In the genomic region with DNA sequence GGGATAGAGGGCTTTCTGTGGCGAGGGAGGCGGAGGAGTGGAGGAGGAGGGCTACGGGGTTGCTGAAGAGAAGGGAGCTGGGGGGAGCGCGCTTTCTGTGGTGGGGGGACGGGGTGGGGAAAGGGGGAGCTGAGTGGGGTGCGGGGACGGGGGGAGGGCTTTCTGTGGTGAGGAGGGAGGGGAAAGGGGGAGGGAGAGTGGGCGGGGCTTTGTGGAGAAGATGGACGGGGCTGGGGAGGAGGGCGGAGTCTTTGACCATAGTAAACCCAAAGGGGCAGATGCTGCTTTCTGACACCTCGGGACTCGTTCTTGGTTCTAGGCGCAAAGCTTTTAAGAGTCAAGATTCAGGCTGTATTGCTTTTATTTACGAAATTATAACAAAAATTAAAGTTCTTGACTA, we compare ENCODE assay signal across 8 mouse cellular contexts. TPM values are rescaled to one million over a fixed set of nuclear protein-coding genes. Genes with fewer than 3 reads are reported as not detected.
DNase-seq lines count a peak whose midpoint lies in the region; ATAC-seq and TF ChIP-seq lines count a peak whose summit lies in the region.

No protein-coding gene starts in this region.

- H3K4me2 ChIP-seq in embryonic facial prominence, embryonic 15.5 days (replicated peaks): peak overlapping the region; percentile 60
- H3K4me2 ChIP-seq in heart, postnatal 0 days (ENCODE audit: low read depth, low read length): peak overlapping the region; percentile 67

- H3K4me3 ChIP-seq in embryonic facial prominence, embryonic 15.5 days (replicated peaks): peak overlapping the region; percentile 81
- peak overlapping the region; percentile 80 for H3K4me3 ChIP-seq in heart, postnatal 0 days (ENCODE audit: low read depth, low read length)
- H3K4me3 ChIP-seq in macrophage (ENCODE audit: inconsistent target): peak overlapping the region; percentile 64

- DNase-seq in frontal cortex, postnatal 36 days (ENCODE audit: low spot score in 2 of 2): peak; percentile 32 to 33
- DNase-seq in frontal cortex, postnatal 10 days (ENCODE audit: low spot score in 2 of 2): no peak
- DNase-seq in adrenal gland, postnatal 25 days: peak; percentile 76
- peak; percentile 69 for DNase-seq in heart, postnatal 0 days (ENCODE audit: low spot score)
- DNase-seq in left cerebral cortex, adult 8-10 months (ENCODE audit: low spot score in 2 of 2): peak; percentile 12 to 32
- DNase-seq in skeletal muscle tissue, adult 2 months (ENCODE audit: low read depth, low spot score): peak; percentile 60

- H3K9me3 ChIP-seq in embryonic facial prominence, embryonic 15.5 days (replicated peaks): no peaks in the 10 kb centered on the region
- no peaks in the 10 kb centered on the region for H3K9me3 ChIP-seq in heart, postnatal 0 days (replicated peaks; ENCODE audit: control insufficient read depth, low read length)

- whole genome bisulfite sequencing in embryonic facial prominence, embryonic 15.5 days: under 1% methylated on average over 14 of the region's 15 CpGs
- under 1% methylated on average over 10 of the region's 15 CpGs for WGBS in heart, postnatal 0 days
- 0% methylated on average over 5 of the region's 15 CpGs for WGBS in macrophage (ENCODE audit: missing documents)

- no peak for TF ChIP-seq CTCF in heart, postnatal 0 days (IDR thresholded peaks at IDR 0.05; ENCODE audit: low read depth)

- no peaks in the 10 kb centered on the region for H3K27me3 ChIP-seq in embryonic facial prominence, embryonic 15.5 days
- H3K27me3 ChIP-seq in heart, postnatal 0 days (ENCODE audit: control insufficient read depth, insufficient read depth, low read length): no peaks in the 10 kb centered on the region

- H3K27ac ChIP-seq in embryonic facial prominence, embryonic 15.5 days (replicated peaks): peak overlapping the region; percentile 99
- peak overlapping the region; percentile 90 for H3K27ac ChIP-seq in heart, postnatal 0 days (ENCODE audit: low read depth)
- peak overlapping the region; percentile 69 for H3K27ac ChIP-seq in macrophage

- no peak for ATAC-seq in embryonic facial prominence, embryonic 15.5 days (ENCODE audit: insufficient number of reproducible peaks, low FRiP score, low TSS enrichment, low read depth)
- ATAC-seq in heart, postnatal 0 days (ENCODE audit: insufficient read depth, low read depth): no peak

- H3K4me1 ChIP-seq in embryonic facial prominence, embryonic 15.5 days: peaks cover 25% of the 10 kb centered on the region
- H3K4me1 ChIP-seq in heart, postnatal 0 days (ENCODE audit: control insufficient read depth, insufficient read depth): peaks cover 15% of the 10 kb centered on the region

- peaks cover 37% of the 10 kb centered on the region for H3K36me3 ChIP-seq in embryonic facial prominence, embryonic 15.5 days
- H3K36me3 ChIP-seq in heart, postnatal 0 days (replicated peaks; ENCODE audit: control insufficient read depth, insufficient read depth, low read length): peaks cover 38% of the 10 kb centered on the region
- H3K36me3 ChIP-seq in macrophage (ENCODE audit: inconsistent target): peaks cover 38% of the 10 kb centered on the region

- H3K9ac ChIP-seq in embryonic facial prominence, embryonic 15.5 days: peak overlapping the region; percentile 79
- peak overlapping the region; percentile 71 for H3K9ac ChIP-seq in heart, postnatal 0 days (replicated peaks; ENCODE audit: low read depth, low read length)

- peaks cover 16% of the 10 kb centered on the region for H3K79me2 ChIP-seq in macrophage (ENCODE audit: inconsistent target)

- no peak for TF ChIP-seq EP300 in heart, postnatal 0 days (IDR thresholded peaks at IDR 0.05; ENCODE audit: low read depth)

RNA-seq across cellular contexts. Expression of a gene that starts 0.4 kb away (rescaled TPM):
- 104 TPM in 2 replicates for total RNA-seq in adrenal gland, postnatal 25 days (2021)
- 263 and 279 TPM in 2 replicates for polyA plus RNA-seq in embryonic facial prominence, embryonic 15.5 days (2015; fragmentation: Nextera tagmentation; extraction: Ambion mirVana)
- total RNA-seq in heart, postnatal 0 days (2014; rRNA removed; ENCODE audit: low replicate concordance): 61.9 and 62.1 TPM in 2 replicates
- 151 and 175 TPM in 2 replicates for polyA plus RNA-seq in heart, postnatal 0 days (2015; fragmentation: Nextera tagmentation; extraction: Ambion mirVana)
- total RNA-seq in left cerebral cortex, adult 8-10 months (2022): 10 to 100 TPM; 88.3 to 92.5 (median 89.9) TPM
- total RNA-seq in macrophage (2018; cell fraction: chromatin; rRNA removed): 10 to 100 TPM; 10.7 to 36.8 (median 19.4) TPM
- 100 to 1,000 TPM in 4 of 26 experiments, 10 to 100 TPM in 22; 67.3 to 113 (median 79.1) TPM for total RNA-seq in macrophage (2018; cell fraction: cytosol; rRNA removed)
- 10 to 100 TPM; 18.3 to 59.2 (median 30.5) TPM for total RNA-seq in macrophage (2018; cell fraction: nucleus; rRNA removed)
- 64.4 to 160 TPM (median 82.0 TPM) in 3 replicates for polyA plus RNA-seq in macrophage (2018)

RNA-seq across cellular contexts. Expression of a gene that starts 40.0 kb away (rescaled TPM):
- total RNA-seq in adrenal gland, postnatal 25 days (2021): not detected in 2 replicates
- polyA plus RNA-seq in embryonic facial prominence, embryonic 15.5 days (2015; fragmentation: Nextera tagmentation; extraction: Ambion mirVana): 40.6 and 45.7 TPM in 2 replicates
- total RNA-seq in heart, postnatal 0 days (2014; rRNA removed; ENCODE audit: low replicate concordance): 2.0 TPM in 1 of 2 replicates, not detected in the other
- polyA plus RNA-seq in heart, postnatal 0 days (2015; fragmentation: Nextera tagmentation; extraction: Ambion mirVana): 0.26 and 0.27 TPM in 2 replicates
- total RNA-seq in left cerebral cortex, adult 8-10 months (2022): under 1 TPM; 0.33 to 0.74 (median 0.47) TPM
- not detected for total RNA-seq in macrophage (2018; cell fraction: chromatin; rRNA removed)
- not detected for total RNA-seq in macrophage (2018; cell fraction: cytosol; rRNA removed)
- not detected for total RNA-seq in macrophage (2018; cell fraction: nucleus; rRNA removed)
- not detected in 3 replicates for polyA plus RNA-seq in macrophage (2018)

Comparison
In these comparisons a context has a peak if more than half of its experiments do, and no peak if none do; other contexts are left out.
1. DNase-seq: peak in frontal cortex, postnatal 36 days (2 of 2), adrenal gland, postnatal 25 days (single experiment), heart, postnatal 0 days (single experiment), left cerebral cortex, adult 8-10 months (2 of 2) and skeletal muscle tissue, adult 2 months (single experiment); none in frontal cortex, postnatal 10 days (0 of 2).
2. Peak in every context shown above with its lines, with median percentiles within 50 percentile points of each other: H3K27ac ChIP-seq and H3K4me3 ChIP-seq.